In the genomic region with DNA sequence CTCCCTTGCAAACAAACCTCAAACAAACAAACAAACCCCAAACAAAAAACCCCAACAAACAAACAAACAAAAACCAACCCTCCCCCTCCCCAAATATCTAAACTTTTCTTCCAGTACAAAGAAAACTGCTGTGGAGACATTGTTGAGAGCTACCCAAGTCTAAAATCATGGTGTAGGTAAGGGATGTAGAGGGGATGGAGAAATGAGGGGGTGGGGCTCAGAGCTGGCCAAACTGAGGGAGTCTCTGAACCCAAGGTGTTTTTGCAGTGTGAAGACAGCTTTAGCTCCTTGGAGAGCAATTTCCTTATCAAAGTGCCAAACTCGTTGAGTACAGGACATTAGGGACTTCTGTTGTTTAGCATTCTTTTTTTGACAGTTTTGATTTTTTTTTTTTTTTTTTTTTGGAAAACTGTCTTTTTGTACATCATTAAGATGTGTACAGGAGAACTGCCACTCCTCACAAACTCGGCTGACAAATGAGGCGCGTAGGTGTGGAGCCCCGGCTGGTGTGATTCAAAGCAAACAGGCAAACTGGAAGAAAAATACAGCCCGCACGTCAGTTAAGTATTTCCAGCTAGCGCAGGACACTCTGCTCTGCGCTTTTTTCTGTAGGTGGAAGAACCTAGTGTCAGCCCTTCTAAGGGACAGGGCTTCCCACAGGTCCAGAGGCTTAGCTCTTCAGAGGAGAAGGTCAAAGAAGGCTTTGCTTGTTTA, we compare ENCODE assay signal across 11 mouse cellular contexts.
DNase-seq lines count a peak whose midpoint lies in the region; ATAC-seq and TF ChIP-seq lines count a peak whose summit lies in the region.
"Had no signal": no experiment of that assay in that cellular context is flagged by ENCODE, and none has a peak within 500 bp of the region (broad histone marks: within the 10 kb centered on the region; RNA-seq: fewer than 3 reads in every experiment).

No protein-coding gene starts in this region.

- no peaks in the 10 kb centered on the region for H3K36me3 ChIP-seq in hindbrain, embryonic 16.5 days (ENCODE audit: control insufficient read depth, insufficient read depth, low read length)
- no peaks in the 10 kb centered on the region for H3K36me3 ChIP-seq in hindbrain, embryonic 14.5 days (replicated peaks; ENCODE audit: control insufficient read depth, insufficient read depth)
- H3K36me3 ChIP-seq in midbrain, embryonic 14.5 days (ENCODE audit: control insufficient read depth, insufficient read depth, low read length) = no peaks in the 10 kb centered on the region
- H3K36me3 ChIP-seq in midbrain, postnatal 0 days (ENCODE audit: insufficient read depth, low read length) = no peaks in the 10 kb centered on the region
- H3K36me3 ChIP-seq in forebrain, embryonic 15.5 days = no peaks in the 10 kb centered on the region
- no peaks in the 10 kb centered on the region for H3K36me3 ChIP-seq in neural tube, embryonic 14.5 days (ENCODE audit: control insufficient read depth, insufficient read depth, low read length)
- H3K36me3 ChIP-seq: embryonic facial prominence, embryonic 12.5 days; intestine, embryonic 15.5 days had no signal

- H3K4me2 ChIP-seq in hindbrain, embryonic 16.5 days (ENCODE audit: low read length) = peak overlapping the region; percentile 52; the same call in 1 of the 2 replicates
- no peak overlapping the region for H3K4me2 ChIP-seq in hindbrain, embryonic 14.5 days (replicated peaks)
- H3K4me2 ChIP-seq in midbrain, embryonic 14.5 days (ENCODE audit: low read length) = peak overlapping the region; percentile 51; the same call in 1 of the 2 replicates
- no peak overlapping the region for H3K4me2 ChIP-seq in midbrain, postnatal 0 days (ENCODE audit: low read depth, low read length, poor library complexity, severe bottlenecking)
- peak overlapping the region; percentile 48 for H3K4me2 ChIP-seq in forebrain, embryonic 15.5 days (replicated peaks)
- 0 out of 2 replicates have a peak overlapping the region, but pooled peaks have one; percentile 48 for H3K4me2 ChIP-seq in neural tube, embryonic 14.5 days (ENCODE audit: low read depth, low read length)

- no peak overlapping the region for H3K9ac ChIP-seq in hindbrain, embryonic 16.5 days (ENCODE audit: low read depth, low read length)
- no peak overlapping the region for H3K9ac ChIP-seq in hindbrain, embryonic 14.5 days
- H3K9ac ChIP-seq in midbrain, embryonic 14.5 days (replicated peaks; ENCODE audit: low read length) = no peak overlapping the region
- no peak overlapping the region for H3K9ac ChIP-seq in midbrain, postnatal 0 days (replicated peaks; ENCODE audit: low read length, poor library complexity, severe bottlenecking)
- no peak overlapping the region for H3K9ac ChIP-seq in forebrain, embryonic 15.5 days (replicated peaks)
- H3K9ac ChIP-seq in neural tube, embryonic 14.5 days (replicated peaks; ENCODE audit: low read depth, low read length) = no peak overlapping the region
- H3K9ac ChIP-seq: embryonic facial prominence, embryonic 12.5 days; intestine, embryonic 15.5 days had no signal

- H3K4me1 ChIP-seq in hindbrain, embryonic 16.5 days (ENCODE audit: control insufficient read depth, insufficient read depth, low read depth, low read length) = no peaks in the 10 kb centered on the region
- H3K4me1 ChIP-seq in hindbrain, embryonic 14.5 days (replicated peaks; ENCODE audit: control insufficient read depth, insufficient read depth, low read length) = 0 out of 2 replicates have a peak, but pooled peaks cover 5% of the 10 kb centered on the region
- H3K4me1 ChIP-seq in midbrain, embryonic 14.5 days (ENCODE audit: control insufficient read depth, insufficient read depth, low read length) = peaks cover 7% of the 10 kb centered on the region; the same call in 1 of the 2 replicates
- H3K4me1 ChIP-seq in midbrain, postnatal 0 days (ENCODE audit: insufficient read depth, low read length) = no peaks in the 10 kb centered on the region
- H3K4me1 ChIP-seq in forebrain, embryonic 15.5 days = peaks cover 21% of the 10 kb centered on the region
- H3K4me1 ChIP-seq in neural tube, embryonic 14.5 days (ENCODE audit: control insufficient read depth, insufficient read depth, low read length) = 0 out of 2 replicates have a peak, but pooled peaks cover 5% of the 10 kb centered on the region
- H3K4me1 ChIP-seq: intestine, embryonic 15.5 days had no signal

- TF ChIP-seq CTCF in midbrain, postnatal 0 days (IDR thresholded peaks at IDR 0.05) = no peak

- no peak for DNase-seq in hindbrain, embryonic 14.5 days (ENCODE audit: low spot score)
- DNase-seq in midbrain, embryonic 14.5 days = no peak
- DNase-seq in midbrain, postnatal 0 days (ENCODE audit: low spot score) = no peak
- DNase-seq: cerebellum, adult 9-10 months; kidney, postnatal 4 days had no signal

- ATAC-seq in hindbrain, embryonic 16.5 days = no peak
- ATAC-seq in hindbrain, embryonic 14.5 days (ENCODE audit: low FRiP score) = no peak
- no peak for ATAC-seq in midbrain, embryonic 14.5 days (ENCODE audit: low FRiP score, low TSS enrichment)
- ATAC-seq in midbrain, postnatal 0 days (ENCODE audit: low FRiP score) = no peak
- ATAC-seq in forebrain, embryonic 15.5 days (replicated peaks) = peak; percentile 61; the same call in 1 of the 2 replicates
- ATAC-seq in neural tube, embryonic 14.5 days (ENCODE audit: low read depth) = no peak
- no peak for ATAC-seq in cerebellum, adult (ENCODE audit: insufficient number of reproducible peaks, low FRiP score, low TSS enrichment)
- ATAC-seq: intestine, embryonic 15.5 days had no signal

- H3K4me3 ChIP-seq in hindbrain, embryonic 16.5 days (ENCODE audit: low read length) = no peak overlapping the region
- H3K4me3 ChIP-seq in hindbrain, embryonic 14.5 days (replicated peaks; ENCODE audit: low read length) = no peak overlapping the region
- no peak overlapping the region for H3K4me3 ChIP-seq in midbrain, embryonic 14.5 days (replicated peaks; ENCODE audit: low read depth, low read length)
- no peak overlapping the region for H3K4me3 ChIP-seq in midbrain, postnatal 0 days (ENCODE audit: low read depth, low read length)
- no peak overlapping the region for H3K4me3 ChIP-seq in forebrain, embryonic 15.5 days
- no peak overlapping the region for H3K4me3 ChIP-seq in neural tube, embryonic 14.5 days (ENCODE audit: low read depth, low read length)
- H3K4me3 ChIP-seq: intestine, embryonic 15.5 days had no signal

- WGBS in hindbrain, embryonic 16.5 days = 46% methylated on average over 9 of the region's 9 CpGs
- 45% methylated on average over 9 of the region's 9 CpGs for WGBS in hindbrain, embryonic 14.5 days
- 55% methylated on average over 9 of the region's 9 CpGs for WGBS in midbrain, embryonic 14.5 days
- 49% methylated on average over 9 of the region's 9 CpGs for WGBS in midbrain, postnatal 0 days
- 12% methylated on average over 9 of the region's 9 CpGs for WGBS in forebrain, embryonic 15.5 days
- WGBS in neural tube, embryonic 14.5 days = 37% methylated on average over 9 of the region's 9 CpGs

- no peaks in the 10 kb centered on the region; the same call in 1 of the 2 replicates for H3K27me3 ChIP-seq in hindbrain, embryonic 16.5 days (replicated peaks; ENCODE audit: control insufficient read depth, insufficient read depth, low read length)
- H3K27me3 ChIP-seq in hindbrain, embryonic 14.5 days (ENCODE audit: control insufficient read depth, insufficient read depth, low read length) = no peaks in the 10 kb centered on the region
- H3K27me3 ChIP-seq in midbrain, embryonic 14.5 days (ENCODE audit: control insufficient read depth, insufficient read depth, low read length) = no peaks in the 10 kb centered on the region
- H3K27me3 ChIP-seq in midbrain, postnatal 0 days (ENCODE audit: insufficient read depth, low read length) = no peaks in the 10 kb centered on the region
- H3K27me3 ChIP-seq in forebrain, embryonic 15.5 days = no peaks in the 10 kb centered on the region
- no peaks in the 10 kb centered on the region for H3K27me3 ChIP-seq in neural tube, embryonic 14.5 days (ENCODE audit: control insufficient read depth, insufficient read depth, low read length)
- H3K27me3 ChIP-seq: embryonic facial prominence, embryonic 12.5 days; intestine, embryonic 15.5 days had no signal

- no peak overlapping the region for H3K27ac ChIP-seq in hindbrain, embryonic 16.5 days (ENCODE audit: low read depth, low read length)
- H3K27ac ChIP-seq in hindbrain, embryonic 14.5 days = no peak overlapping the region
- H3K27ac ChIP-seq in midbrain, embryonic 14.5 days (replicated peaks; ENCODE audit: low read depth, low read length) = no peak overlapping the region
- H3K27ac ChIP-seq in midbrain, postnatal 0 days (ENCODE audit: low read depth, low read length) = no peak overlapping the region
- no peak overlapping the region for H3K27ac ChIP-seq in forebrain, embryonic 15.5 days (replicated peaks)
- no peak overlapping the region for H3K27ac ChIP-seq in neural tube, embryonic 14.5 days (ENCODE audit: low read depth, low read length)
- H3K27ac ChIP-seq: embryonic facial prominence, embryonic 12.5 days; intestine, embryonic 15.5 days had no signal

- H3K9me3 ChIP-seq in hindbrain, embryonic 16.5 days (ENCODE audit: control insufficient read depth, low read length) = no peaks in the 10 kb centered on the region
- H3K9me3 ChIP-seq in hindbrain, embryonic 14.5 days (ENCODE audit: control insufficient read depth, low read length) = no peaks in the 10 kb centered on the region
- H3K9me3 ChIP-seq in midbrain, embryonic 14.5 days (ENCODE audit: control insufficient read depth, low read length) = no peaks in the 10 kb centered on the region
- no peaks in the 10 kb centered on the region for H3K9me3 ChIP-seq in midbrain, postnatal 0 days (ENCODE audit: low read length)
- H3K9me3 ChIP-seq in forebrain, embryonic 15.5 days = no peaks in the 10 kb centered on the region
- no peaks in the 10 kb centered on the region for H3K9me3 ChIP-seq in neural tube, embryonic 14.5 days (ENCODE audit: control insufficient read depth, low read length)
- H3K9me3 ChIP-seq: embryonic facial prominence, embryonic 12.5 days; intestine, embryonic 15.5 days had no signal

Comparison
In these comparisons a context has a peak if more than half of its experiments do, and no peak if none do; other contexts are left out.
1. H3K4me2 ChIP-seq: peak in hindbrain, embryonic 16.5 days (single experiment), midbrain, embryonic 14.5 days (single experiment), forebrain, embryonic 15.5 days (single experiment) and neural tube, embryonic 14.5 days (single experiment); none in hindbrain, embryonic 14.5 days (single experiment) and midbrain, postnatal 0 days (single experiment).